Mouse (Mus musculus): ENCODE measurements at regions not wholly inside any gene's neighbourhood (a gene's known extent, or its start where the extent isn't known, plus 50 kb on each side); places are given as distances from the start of the nearest gene placed in this dataset.

DNA sequence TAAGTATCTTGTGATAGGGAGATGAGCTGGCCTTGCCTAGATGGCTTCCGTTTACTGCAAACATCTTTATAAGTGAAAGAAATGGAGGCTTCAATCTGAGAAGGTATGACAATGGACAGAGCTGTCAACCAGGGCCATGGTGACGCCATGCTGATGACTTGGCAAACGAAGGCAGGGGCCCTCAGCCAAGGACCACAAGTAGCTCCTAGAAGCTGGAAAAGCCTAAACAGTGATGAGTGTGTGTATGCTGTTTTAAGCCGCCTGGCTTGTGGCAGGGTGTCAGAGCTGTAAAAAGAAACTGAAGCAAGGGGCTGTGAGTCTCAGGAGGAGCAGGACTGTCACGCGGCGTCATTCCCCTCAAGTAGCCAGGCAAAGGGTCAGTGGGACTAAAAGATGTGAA is 116.4 kb upstream of the Top1 start:
- TF ChIP-seq POLR2A (IDR thresholded peaks at IDR 0.05; ENCODE audit: low read depth, low read length) (no peak), CTCF (IDR thresholded peaks at IDR 0.05; ENCODE audit: extremely low read depth, insufficient read depth, insufficient read length, insufficient replicate concordance) (no peak)
